Mouse (Mus musculus): ENCODE results near the gene Snx6. TPM values are rescaled to one million over a fixed set of nuclear protein-coding genes. Genes with fewer than 3 reads are reported as not detected.

Snx6 gene
- polyA plus RNA-seq, 1 experiment: 10.3 TPM

- TF ChIP-seq GATA1 (IDR thresholded peaks at IDR 0.05; ENCODE audit: low read length): no peak
Observed at GRCm38 (mm10) chr12:54697791-54698250, 97.7 kb downstream of the Snx6 start.

GRCm38 (mm10) chr12:54697003-54697597, 98.4 kb downstream of the Snx6 start:
- TF ChIP-seq GATA1 (IDR thresholded peaks at IDR 0.05; ENCODE audit: low read length): no peak

Other genes with a start within 250 kb of the Snx6 start
- 14.7 and 16.6 TPM in 2 replicates for gene Sptssa, start 139.1 kb downstream of the Snx6 start, polyA plus RNA-seq (2012)
- 50.8 and 100 TPM in 2 replicates for gene Eapp, start 99.8 kb downstream of the Snx6 start, polyA plus RNA-seq (2012)
- gene Cfl2, start 67.2 kb upstream of the Snx6 start, polyA plus RNA-seq (2012): 2.4 and 3.3 TPM in 2 replicates
- 0.99 TPM in 1 of 2 replicates, not detected in the other for gene Gm20403, start 190.8 kb upstream of the Snx6 start, polyA plus RNA-seq (2012)
- 26.2 and 31.0 TPM in 2 replicates for gene Baz1a, start 218.6 kb upstream of the Snx6 start, polyA plus RNA-seq (2012)

Data from G1E-ER4 (cell line).